Mouse (Mus musculus): Measurements from ENCODE around the gene Eloa.

DNA sequence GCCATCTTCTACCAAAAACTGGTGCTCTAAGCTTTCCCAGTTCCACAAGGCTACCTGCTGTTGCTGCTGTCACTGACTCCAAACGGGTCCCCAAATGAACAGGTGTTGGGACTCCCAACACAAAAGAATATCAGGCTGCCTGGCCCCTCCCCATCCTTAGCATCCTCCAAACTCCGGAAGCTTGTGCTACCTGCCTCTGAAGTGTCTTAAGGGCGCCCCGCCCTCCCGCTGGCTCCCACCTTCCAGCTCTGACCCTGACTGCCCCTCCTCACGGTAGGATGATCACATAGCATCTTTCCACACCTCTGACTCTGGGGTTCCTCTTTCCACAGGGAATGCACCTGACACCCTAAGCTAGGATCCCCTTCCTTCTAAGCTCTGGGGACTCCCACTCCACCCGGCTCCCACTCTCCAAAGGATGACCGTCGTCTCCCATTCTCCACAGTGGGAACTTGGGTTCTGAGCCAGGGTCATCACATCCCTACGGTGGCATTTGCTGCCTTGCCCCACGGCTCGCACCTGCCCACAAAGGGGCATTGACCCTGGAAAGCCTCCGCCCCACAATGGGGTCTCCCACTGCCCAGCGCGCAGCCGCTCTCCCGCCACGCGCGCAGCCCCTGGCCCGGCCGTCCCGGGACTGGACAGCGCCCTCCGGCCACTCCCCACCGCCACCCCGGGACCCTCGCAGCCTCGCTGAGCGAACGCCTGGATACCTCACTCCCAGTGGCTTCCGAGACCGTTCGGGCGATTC is 49.6 kb downstream of the Eloa start:
- no peak for TF ChIP-seq POLR2A (IDR thresholded peaks at IDR 0.05; ENCODE audit: borderline replicate concordance, extremely low read depth, insufficient read depth, insufficient read length, poor library complexity, severe bottlenecking)
- TF ChIP-seq CTCF (IDR thresholded peaks at IDR 0.05; ENCODE audit: borderline replicate concordance, extremely low read depth, insufficient read depth, insufficient read length): no peak

Measured in brain, embryonic 14.5 days (tissue).